Mouse (Mus musculus) splenic B cell, adult 2 months (primary cell): Measurements from ENCODE around the gene Stard13.
A peak's percentile ranks its signal among the peaks of the same experiment; 100 is the strongest.

Experiments used
- DNase-seq: peaks from one replicate; pipeline ENCODE4 v3.0.0-alpha.2; 2011; ENCODE audit warnings: low read depth, low spot score
- H3K27me3 ChIP-seq: 2 replicates; pipeline ENCODE4 v1.6.1; 2012; ENCODE audit warnings: mild to moderate bottlenecking, low read length, moderate library complexity, mixed read lengths; ENCODE audit not compliant: control insufficient read depth, poor library complexity, insufficient read depth, severe bottlenecking
- H3K36me3 ChIP-seq: 2 replicates; pipeline ENCODE4 v1.6.1; 2012; ENCODE audit warnings: mild to moderate bottlenecking, low read length, moderate library complexity, mixed read lengths; ENCODE audit not compliant: control insufficient read depth, poor library complexity, insufficient read depth, severe bottlenecking

Gene Stard13

DNA sequence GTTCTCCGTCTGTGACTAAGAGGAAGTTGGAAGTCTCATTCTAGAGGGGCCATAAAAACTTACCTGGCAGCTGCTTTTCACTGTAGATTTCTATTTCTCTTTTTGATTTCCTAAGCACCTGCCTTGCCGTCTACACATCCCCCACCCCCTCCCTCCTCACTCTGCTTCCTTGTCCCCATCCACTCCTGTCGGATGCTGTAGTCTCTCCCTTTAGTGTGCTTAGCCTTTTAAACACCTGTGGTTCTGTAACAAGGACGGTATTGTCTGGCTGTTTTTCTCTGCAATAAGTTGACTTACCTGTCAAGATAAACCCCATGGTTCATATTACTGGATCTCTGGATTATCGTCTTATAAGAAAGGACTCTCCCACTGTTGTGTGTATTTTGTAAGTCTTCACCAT, 11.9 kb upstream of the Stard13 start:
- no peak for DNase-seq
- H3K36me3 ChIP-seq = no peaks in the 10 kb centered on the region
- H3K27me3 ChIP-seq = no peaks in the 10 kb centered on the region

GRCm38 (mm10) chr5:151238730-151239129, 5.1 kb upstream of the Stard13 start:
- Histone ChIP-seq H3K27me3 (no peaks in the 10 kb centered on the region), H3K36me3 (no peaks in the 10 kb centered on the region)
- DNase-seq = no peak

GRCm38 (mm10) chr5:151236411-151236810, 2.8 kb upstream of the Stard13 start:
- DNase-seq = no peak
- no peaks in the 10 kb centered on the region; the same call in 1 of the 2 replicates for H3K27me3 ChIP-seq
- no peaks in the 10 kb centered on the region for H3K36me3 ChIP-seq

DNA sequence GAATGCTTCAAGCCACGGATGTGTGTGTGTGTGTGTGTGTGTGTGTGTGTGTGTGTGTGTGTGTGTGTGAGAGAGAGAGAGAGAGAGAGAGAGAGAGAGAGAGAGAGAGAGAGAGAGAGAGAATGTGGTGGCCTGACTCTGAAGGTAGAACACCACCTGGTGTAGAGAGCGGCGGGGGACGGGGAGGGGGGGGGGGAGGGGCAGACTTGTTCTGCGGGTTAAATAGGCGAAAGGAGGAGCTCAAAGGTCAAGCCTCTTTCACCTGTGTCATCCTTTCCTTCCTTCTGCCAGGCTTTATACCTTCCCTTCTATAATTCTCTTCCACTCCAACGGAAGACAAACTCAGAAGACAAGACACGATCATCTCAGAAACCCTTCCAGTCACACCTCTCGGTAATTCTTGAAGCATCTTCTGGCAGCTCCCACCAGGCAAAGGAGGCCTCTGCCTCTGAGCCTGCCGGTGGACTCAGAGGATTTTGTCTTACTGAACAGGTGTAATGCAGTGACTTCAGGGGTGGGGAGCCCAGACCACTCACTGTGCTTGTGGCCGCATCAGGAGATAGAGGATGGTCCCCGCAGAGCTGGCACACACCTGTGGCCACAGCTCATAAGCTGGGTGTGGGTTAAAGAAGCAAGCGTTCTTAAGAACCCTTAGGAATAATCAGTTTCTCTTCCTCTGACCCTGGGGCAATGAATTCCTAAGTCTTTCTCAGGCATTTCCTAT, 898 bp downstream of the Stard13 start:
- H3K36me3 ChIP-seq = no peaks in the 10 kb centered on the region
- DNase-seq = no peak
- peaks cover 2% of the 10 kb centered on the region; the same call in 1 of the 2 replicates for H3K27me3 ChIP-seq

GRCm38 (mm10) chr5:151231861-151232260, 1.8 kb downstream of the Stard13 start:
- DNase-seq = no peak
- no peaks in the 10 kb centered on the region for H3K36me3 ChIP-seq

GRCm38 (mm10) chr5:151231411-151231810, 2.2 kb downstream of the Stard13 start:
- H3K36me3 ChIP-seq = no peaks in the 10 kb centered on the region
- DNase-seq = no peak
- H3K27me3 ChIP-seq = peaks cover 2% of the 10 kb centered on the region; the same call in 1 of the 2 replicates

More at GRCm38 (mm10) chr5:151231861-151232260, 1.8 kb downstream of the Stard13 start:
- H3K27me3 ChIP-seq = peaks cover 2% of the 10 kb centered on the region; the same call in 1 of the 2 replicates

- H3K27me3 ChIP-seq = peaks cover 2% of the 10 kb centered on the region; the same call in 1 of the 2 replicates
- no peak for DNase-seq
- no peaks in the 10 kb centered on the region for H3K36me3 ChIP-seq
Measured at GRCm38 (mm10) chr5:151230427-151230826, 3.2 kb downstream of the Stard13 start.

DNA sequence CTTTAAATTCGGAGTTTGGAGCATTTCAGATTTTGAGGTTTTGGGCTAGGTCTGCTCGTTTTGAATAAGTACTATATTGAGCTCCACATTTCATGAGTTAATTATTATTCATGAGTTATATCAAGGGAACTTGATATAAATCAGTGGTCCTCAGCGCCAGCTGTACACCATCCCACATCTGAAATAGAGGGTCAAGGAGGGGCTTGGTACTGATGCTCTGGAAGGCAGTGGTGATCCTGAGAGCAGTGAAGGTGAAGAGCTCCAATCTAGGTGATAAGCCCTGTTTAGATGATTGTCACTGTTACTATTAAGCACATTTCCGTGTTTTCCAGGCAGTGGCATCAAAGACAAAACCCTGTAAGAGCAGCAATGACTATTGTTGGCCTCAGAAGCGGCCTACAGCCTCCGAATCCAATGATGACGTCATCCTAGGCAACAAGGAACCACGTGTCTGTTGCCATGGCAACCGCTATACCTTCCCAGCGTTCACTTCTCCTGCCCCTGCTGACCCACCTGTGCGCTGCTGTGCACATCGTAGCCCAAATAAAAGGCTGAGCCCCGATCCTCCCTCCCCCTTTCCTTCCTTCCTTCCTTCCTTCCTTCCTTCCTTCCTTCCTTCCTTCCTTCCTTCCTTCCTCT, 5.2 kb downstream of the Stard13 start:
- peaks cover 2% of the 10 kb centered on the region; the same call in 1 of the 2 replicates for H3K27me3 ChIP-seq
- H3K36me3 ChIP-seq = no peaks in the 10 kb centered on the region
- no peak for DNase-seq

DNA sequence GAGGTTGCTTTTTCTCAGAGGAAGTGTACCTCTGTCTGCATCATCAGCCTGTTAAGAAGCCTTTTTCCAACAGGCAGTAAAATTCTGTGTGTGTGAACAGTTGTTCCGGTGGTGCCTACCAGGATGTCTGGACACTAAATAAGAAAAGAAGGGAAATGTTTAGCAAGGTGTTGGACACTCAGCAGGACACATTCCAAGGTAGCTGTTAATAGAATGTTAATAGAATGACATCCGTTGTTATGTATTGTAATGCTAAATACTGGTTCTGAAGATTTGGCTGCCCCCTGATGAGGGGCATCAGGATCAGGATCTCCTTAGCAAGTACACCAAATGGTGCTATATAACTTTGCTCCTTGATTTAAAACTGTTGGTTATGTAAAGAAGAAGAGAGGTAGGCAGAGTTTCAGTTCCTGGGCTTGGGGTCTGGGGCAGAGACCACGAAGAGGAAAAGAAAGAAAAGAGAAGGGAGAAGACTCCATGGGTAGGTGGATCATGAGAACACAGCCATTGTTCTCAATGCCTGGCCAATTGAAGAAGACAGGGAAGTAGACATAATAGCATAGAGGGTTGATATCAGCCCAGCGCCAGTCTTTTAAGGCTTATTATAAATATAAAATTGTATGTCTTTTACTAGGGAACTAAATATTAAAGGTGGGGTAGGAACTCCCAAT, 9.8 kb downstream of the Stard13 start:
- no peaks in the 10 kb centered on the region for H3K36me3 ChIP-seq
- DNase-seq = no peak

DNA sequence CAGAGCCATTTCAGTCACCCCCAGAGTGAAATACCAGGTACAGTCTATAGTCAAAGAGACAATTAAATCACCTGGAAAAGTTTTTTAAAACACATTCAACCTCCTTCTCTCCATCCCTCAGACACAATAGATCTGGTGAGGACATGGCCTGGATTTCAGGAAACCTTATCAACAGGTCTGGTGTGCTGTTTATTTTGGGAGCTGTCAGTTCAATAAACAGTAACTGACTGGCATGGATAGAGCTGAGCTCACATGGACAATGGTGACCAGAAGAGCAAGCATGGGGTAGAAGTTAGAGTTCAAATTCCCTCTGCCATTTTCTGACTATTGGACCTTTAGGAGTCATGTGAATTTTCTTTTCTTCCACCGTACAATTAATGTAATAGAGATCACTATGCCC, 10.8 kb downstream of the Stard13 start:
- no peak for DNase-seq
- Histone ChIP-seq H3K27me3 (no peaks in the 10 kb centered on the region), H3K36me3 (no peaks in the 10 kb centered on the region)

More for the DNA sequence above, 9.8 kb downstream of the Stard13 start:
- H3K27me3 ChIP-seq = no peaks in the 10 kb centered on the region

- DNase-seq = no peak
- Histone ChIP-seq H3K27me3 (no peaks in the 10 kb centered on the region), H3K36me3 (no peaks in the 10 kb centered on the region)
Measured at GRCm38 (mm10) chr5:151218689-151219115, 14.9 kb downstream of the Stard13 start.

GRCm38 (mm10) chr5:151213097-151213496, 20.5 kb downstream of the Stard13 start:
- Histone ChIP-seq H3K27me3 (no peaks in the 10 kb centered on the region), H3K36me3 (no peaks in the 10 kb centered on the region)
- DNase-seq = no peak

DNA sequence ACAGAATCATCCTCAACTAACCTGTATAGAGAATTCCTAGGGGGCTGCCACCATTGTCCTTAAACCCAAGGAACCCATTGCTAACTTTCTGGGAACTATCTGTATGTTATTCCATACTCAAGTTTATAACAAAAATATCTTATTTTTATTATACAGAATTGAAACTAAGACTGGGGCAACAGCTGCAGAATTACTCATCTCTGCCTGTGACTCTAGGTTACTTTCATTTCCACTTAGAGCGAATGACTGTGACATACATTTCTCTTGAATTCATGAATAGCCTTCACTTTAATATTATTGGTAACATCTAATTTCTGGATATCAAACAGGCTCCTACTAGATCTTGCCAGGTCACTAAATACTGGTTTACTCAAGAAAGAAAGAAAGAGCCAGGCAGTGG, 22.8 kb downstream of the Stard13 start:
- peak; percentile 8 for DNase-seq
- Histone ChIP-seq H3K27me3 (no peaks in the 10 kb centered on the region), H3K36me3 (no peaks in the 10 kb centered on the region)

GRCm38 (mm10) chr5:151210060-151210459, 23.6 kb downstream of the Stard13 start:
- Histone ChIP-seq H3K27me3 (no peaks in the 10 kb centered on the region), H3K36me3 (no peaks in the 10 kb centered on the region)
- DNase-seq = no peak

GRCm38 (mm10) chr5:151205017-151205416, 28.6 kb downstream of the Stard13 start:
- DNase-seq = no peak
- Histone ChIP-seq H3K36me3 (no peaks in the 10 kb centered on the region), H3K27me3 (no peaks in the 10 kb centered on the region)
